Mouse (Mus musculus) intestine, embryonic 14.5 days (tissue): ENCODE data around the gene Papola. TPM values are rescaled to one million over a fixed set of nuclear protein-coding genes. Genes with fewer than 3 reads are reported as not detected.

Source experiments
- ATAC-seq: fragments of 200-750 bp; cut with Nextera tagmentation; replicated peaks from 2 replicates; pipeline ENCODE4 v1.8.0; 2017; ENCODE audit warnings: low read depth, moderate number of reproducible peaks, moderate TSS enrichment, moderate library complexity; ENCODE audit not compliant: low FRiP score, low TSS enrichment
- DNase-seq: peaks from one replicate; pipeline ENCODE4 v3.0.0-alpha.2; 2018; ENCODE audit warnings: low spot score
- H3K27ac ChIP-seq: fragments of 300-500 bp; sonication (generic); 2 replicates; pipeline ENCODE4 v1.5.1; 2014; ENCODE audit warnings: low read depth, mild to moderate bottlenecking, control low read depth
- H3K27me3 ChIP-seq: fragments of 300-500 bp; sonication (generic); replicated peaks from 2 replicates; pipeline ENCODE4 v1.6.1; 2014; ENCODE audit warnings: low read length, control low read depth; ENCODE audit not compliant: control insufficient read depth, insufficient read depth
- H3K36me3 ChIP-seq: fragments of 300-500 bp; sonication (generic); 2 replicates; pipeline ENCODE4 v1.6.1; 2014; ENCODE audit warnings: low read length, control low read depth; ENCODE audit not compliant: control insufficient read depth, insufficient read depth
- H3K4me1 ChIP-seq: fragments of 300-500 bp; sonication (generic); replicated peaks from 2 replicates; pipeline ENCODE4 v1.6.1; 2014; ENCODE audit warnings: low read length, control low read depth, mixed read lengths; ENCODE audit not compliant: control insufficient read depth, insufficient read depth
- H3K4me2 ChIP-seq: fragments of 300-500 bp; sonication (generic); 2 replicates; pipeline ENCODE4 v1.6.1; 2014; ENCODE audit warnings: low read length
- H3K4me3 ChIP-seq: fragments of 300-500 bp; sonication (generic); 2 replicates; pipeline ENCODE4 v1.5.1; 2014; ENCODE audit warnings: low read depth, low read length, control low read depth, mixed read lengths
- H3K9ac ChIP-seq: fragments of 300-500 bp; sonication (generic); 2 replicates; pipeline ENCODE4 v1.6.1; 2014; ENCODE audit warnings: mild to moderate bottlenecking, low read length
- H3K9me3 ChIP-seq: fragments of 300-500 bp; sonication (generic); 2 replicates; pipeline ENCODE4 v1.6.1; 2016; ENCODE audit warnings: low read length, control low read depth; ENCODE audit not compliant: control insufficient read depth
- WGBS: fragments of 180-500 bp; shearing (Covaris S2); extraction: QIAGEN DNeasy Blood & Tissue Kit; methylation state at CpG from one replicate; pipeline ENCODE4 v1.1.7; 2014; 5-methylcytosine and 5-hydroxymethylcytosine counted together
- polyA plus RNA-seq: library from polyadenylated mRNA; unstranded; fragments of >200 nt; fragmentation: Nextera tagmentation; extraction: Ambion mirVana; gene quantifications from 2 replicates; pipeline ENCODE4 v1.2.1, GENCODE M21; 2014

Gene Papola
- polyA plus RNA-seq, 1 experiment from 2014 or later = 179 TPM

DNA sequence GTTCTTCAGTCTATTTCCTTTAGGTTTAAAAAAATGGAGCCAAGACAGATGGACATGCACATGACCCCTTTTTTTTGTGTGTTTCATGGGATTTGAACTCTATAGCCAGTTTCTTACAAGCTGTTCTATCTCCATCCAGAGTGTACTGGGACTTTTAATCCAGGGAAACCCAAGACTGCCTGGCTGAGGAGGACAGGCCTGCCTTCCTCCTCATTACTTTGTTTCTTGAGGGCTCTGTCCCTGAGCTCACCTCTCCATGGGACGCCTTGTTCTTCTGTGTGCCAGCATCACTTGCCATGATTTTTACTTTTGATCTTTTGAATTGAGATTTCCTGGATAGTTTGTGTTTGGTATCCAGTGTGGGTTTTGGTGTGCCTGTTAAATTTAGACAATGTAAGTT is 1.6 kb downstream of the Papola start:
- 57% methylated on average over 1 of the region's 1 CpGs for WGBS
- Histone ChIP-seq H3K27ac (no peak overlapping the region), H3K36me3 (peaks cover 4% of the 10 kb centered on the region; the same call in 1 of the 2 replicates)

DNA sequence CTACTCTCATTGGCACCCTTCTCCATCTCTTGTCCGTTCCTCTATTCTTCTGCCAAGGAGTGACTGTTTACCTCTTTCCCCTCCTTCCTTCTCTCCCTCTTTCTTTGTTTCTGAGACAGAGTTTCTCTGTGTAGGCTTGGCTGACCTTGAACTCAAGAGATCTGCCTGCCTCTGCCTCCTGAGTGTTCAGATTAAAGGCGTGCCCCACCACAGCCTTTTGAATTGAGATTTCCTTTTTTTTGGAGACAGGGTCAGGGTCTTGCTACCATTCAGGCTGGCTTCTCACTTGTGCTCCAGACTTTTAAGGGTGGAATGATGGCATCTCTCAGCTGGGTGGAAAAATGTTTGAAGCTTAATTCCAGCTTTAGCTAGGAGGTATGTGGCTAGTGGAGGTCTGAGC is 3.1 kb downstream of the Papola start:
- no peaks in the 10 kb centered on the region for H3K9me3 ChIP-seq
- H3K4me2 ChIP-seq = no peak overlapping the region
- H3K27ac ChIP-seq = no peak overlapping the region
- 93% methylated on average over 2 of the region's 2 CpGs for WGBS
- H3K4me1 ChIP-seq = peaks cover 7% of the 10 kb centered on the region; the same call in 1 of the 2 replicates
- no peaks in the 10 kb centered on the region for H3K27me3 ChIP-seq
- ATAC-seq = no peak
- H3K36me3 ChIP-seq = peaks cover 4% of the 10 kb centered on the region; the same call in 1 of the 2 replicates
- H3K9ac ChIP-seq = no peak overlapping the region
- H3K4me3 ChIP-seq = no peak overlapping the region
- no peak for DNase-seq

More for the DNA sequence above, 1.6 kb downstream of the Papola start:
- H3K4me3 ChIP-seq = peak overlapping the region; percentile 89
- H3K4me1 ChIP-seq = peaks cover 7% of the 10 kb centered on the region; the same call in 1 of the 2 replicates
- H3K9ac ChIP-seq = peak overlapping the region; percentile 94
- ATAC-seq (no peak), DNase-seq (no peak)
- no peaks in the 10 kb centered on the region for H3K27me3 ChIP-seq
- H3K4me2 ChIP-seq = peak overlapping the region; percentile 73
- H3K9me3 ChIP-seq = no peaks in the 10 kb centered on the region

DNA sequence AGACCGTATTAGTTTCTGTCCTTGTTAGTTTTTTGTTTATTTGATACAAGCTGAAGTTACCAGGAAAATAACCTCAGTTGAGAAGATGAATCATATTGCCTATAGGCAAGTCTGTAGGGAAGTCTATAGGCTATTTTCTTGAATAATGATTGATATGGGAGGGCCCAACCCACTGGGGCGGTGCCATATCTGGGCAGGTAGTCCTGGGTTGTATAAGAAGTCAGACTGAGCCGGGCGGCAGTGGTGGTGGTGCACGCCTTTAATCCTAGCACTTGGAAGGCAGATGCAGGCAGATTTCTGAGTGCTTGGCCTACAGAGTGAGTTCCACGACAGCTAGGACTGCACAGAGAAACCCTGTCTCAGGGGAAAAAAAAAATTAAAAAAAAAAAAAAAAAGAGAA is 5.4 kb downstream of the Papola start:
- Histone ChIP-seq H3K9ac (no peak overlapping the region), H3K27me3 (no peaks in the 10 kb centered on the region), H3K9me3 (no peaks in the 10 kb centered on the region), H3K27ac (no peak overlapping the region), H3K4me1 (peaks cover 7% of the 10 kb centered on the region; the same call in 1 of the 2 replicates), H3K4me2 (no peak overlapping the region), H3K4me3 (no peak overlapping the region), H3K36me3 (peaks cover 4% of the 10 kb centered on the region; the same call in 1 of the 2 replicates)
- DNase-seq (no peak), ATAC-seq (no peak)
- WGBS = 86% methylated on average over 6 of the region's 6 CpGs

DNA sequence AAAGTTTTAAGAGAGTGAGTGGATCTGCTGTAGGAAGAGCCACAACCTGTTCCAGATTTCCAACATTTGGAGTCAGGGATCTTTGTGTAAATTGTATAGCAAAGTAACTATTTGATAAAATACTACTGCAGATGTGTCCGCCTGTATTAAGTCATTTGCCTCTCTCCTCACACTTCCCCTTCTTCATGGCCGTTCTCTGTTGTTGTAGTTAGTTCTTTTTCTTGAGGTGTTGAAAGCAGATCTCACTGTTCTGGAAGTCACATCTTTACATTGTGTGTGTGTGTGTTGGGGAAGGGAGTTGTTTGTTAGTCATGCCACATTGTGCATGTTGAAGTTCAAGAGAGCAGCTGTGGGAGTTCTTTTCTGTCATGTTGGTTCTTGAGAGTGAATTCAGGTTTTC is 10.4 kb downstream of the Papola start:
- H3K27ac ChIP-seq = no peak overlapping the region
- WGBS = 85% methylated on average over 2 of the region's 2 CpGs
- DNase-seq = no peak
- no peak overlapping the region for H3K9ac ChIP-seq
- ATAC-seq = no peak
- H3K27me3 ChIP-seq = no peaks in the 10 kb centered on the region
- H3K4me3 ChIP-seq = no peak overlapping the region
- no peak overlapping the region for H3K4me2 ChIP-seq
- H3K9me3 ChIP-seq = no peaks in the 10 kb centered on the region
- H3K4me1 ChIP-seq = no peaks in the 10 kb centered on the region
- H3K36me3 ChIP-seq = peaks cover 8% of the 10 kb centered on the region

DNA sequence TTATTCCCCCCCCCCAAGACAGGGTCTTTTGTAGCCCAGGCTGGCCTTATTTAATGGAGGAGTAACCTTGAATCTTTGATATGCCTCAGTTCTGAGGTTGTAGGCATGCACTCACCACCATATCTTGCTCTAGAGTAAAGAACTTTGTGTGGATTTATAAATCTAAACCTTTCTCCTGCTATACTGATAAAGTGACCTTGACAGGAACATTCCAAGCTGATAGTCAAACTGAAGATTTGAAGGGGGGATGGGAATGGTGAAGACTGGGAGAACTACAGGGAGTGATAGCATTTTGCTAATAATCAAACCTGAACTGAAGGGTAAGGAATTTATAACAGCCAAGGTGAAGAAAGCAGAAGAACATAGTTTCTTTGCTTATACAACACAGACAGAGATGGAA is 13.5 kb downstream of the Papola start:
- no peaks in the 10 kb centered on the region for H3K4me1 ChIP-seq
- no peak overlapping the region for H3K27ac ChIP-seq
- H3K9me3 ChIP-seq = no peaks in the 10 kb centered on the region
- no peaks in the 10 kb centered on the region for H3K27me3 ChIP-seq
- no peak for DNase-seq
- H3K4me2 ChIP-seq = no peak overlapping the region
- H3K36me3 ChIP-seq = peaks cover 34% of the 10 kb centered on the region
- ATAC-seq = 0 out of 2 replicates have a peak, but pooled peaks have one; percentile 9
- no peak overlapping the region for H3K4me3 ChIP-seq
- no peak overlapping the region for H3K9ac ChIP-seq

DNA sequence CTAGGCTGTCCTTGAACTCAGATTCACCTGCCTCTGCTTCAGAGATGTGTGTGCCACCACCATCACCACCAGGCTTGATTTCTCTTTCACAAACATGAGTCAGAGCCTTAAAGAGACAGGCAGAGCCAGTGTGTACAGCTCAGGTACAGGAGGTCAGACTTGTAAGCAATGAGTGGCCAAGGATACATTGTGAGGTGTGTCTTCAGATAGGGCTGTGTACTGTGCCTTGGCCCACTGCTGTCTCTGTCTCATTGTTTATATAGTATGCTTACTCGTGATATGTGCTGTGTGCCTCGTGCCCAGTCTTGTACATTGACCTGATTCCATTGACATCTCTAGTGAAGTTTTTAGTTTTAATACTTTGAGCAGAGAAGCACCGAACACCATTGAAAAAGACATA is 21.3 kb downstream of the Papola start:
- Histone ChIP-seq H3K4me3 (no peak overlapping the region), H3K4me1 (no peaks in the 10 kb centered on the region), H3K4me2 (no peak overlapping the region), H3K27ac (no peak overlapping the region), H3K36me3 (peaks cover 90% of the 10 kb centered on the region), H3K9ac (no peak overlapping the region), H3K27me3 (no peaks in the 10 kb centered on the region), H3K9me3 (no peaks in the 10 kb centered on the region)
- no peak for ATAC-seq
- no peak for DNase-seq
- WGBS = 83% methylated on average over 3 of the region's 3 CpGs

DNA sequence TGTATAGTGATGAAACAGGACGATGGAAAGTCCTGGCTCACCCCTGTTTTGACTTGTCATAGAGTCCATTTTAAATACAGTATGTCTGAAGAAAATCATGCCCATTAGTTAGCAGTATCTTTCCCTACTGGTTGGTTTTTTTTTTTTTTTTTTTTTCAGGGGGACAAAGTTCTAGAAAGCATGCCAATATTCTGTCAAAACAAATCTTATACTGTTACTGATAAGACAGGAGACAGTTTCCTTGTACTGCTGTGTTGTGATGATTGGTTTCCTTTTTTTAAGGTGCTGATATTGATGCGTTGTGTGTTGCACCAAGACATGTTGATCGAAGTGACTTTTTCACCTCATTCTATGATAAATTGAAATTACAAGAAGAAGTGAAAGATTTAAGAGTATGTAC is 21.7 kb downstream of the Papola start:
- DNase-seq (no peak), ATAC-seq (no peak)
- Histone ChIP-seq H3K27ac (no peak overlapping the region), H3K4me2 (no peak overlapping the region), H3K9me3 (no peaks in the 10 kb centered on the region), H3K27me3 (no peaks in the 10 kb centered on the region), H3K4me3 (no peak overlapping the region), H3K36me3 (peaks cover 90% of the 10 kb centered on the region), H3K9ac (no peak overlapping the region), H3K4me1 (no peaks in the 10 kb centered on the region)
- 94% methylated on average over 3 of the region's 3 CpGs for WGBS

DNA sequence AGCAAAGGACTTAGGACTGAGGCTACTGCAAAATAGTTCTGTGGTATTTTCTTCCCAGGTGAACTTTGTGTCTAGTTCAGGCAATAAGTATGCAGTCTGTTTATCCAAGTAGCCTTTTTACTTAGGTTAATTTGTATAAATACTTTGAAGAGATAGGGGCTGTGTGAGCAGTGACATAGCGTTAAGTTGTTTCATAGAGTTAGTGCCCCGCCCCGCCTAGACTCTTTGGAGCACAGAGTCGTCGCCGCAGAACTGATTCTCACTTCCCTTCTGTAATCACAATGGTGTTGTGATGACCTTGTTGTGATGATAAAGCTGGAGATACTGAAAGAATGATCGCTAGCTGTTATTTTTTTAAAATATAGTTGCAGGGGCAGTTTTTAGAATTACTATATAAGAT is 22.9 kb downstream of the Papola start:
- Histone ChIP-seq H3K4me3 (no peak overlapping the region), H3K36me3 (peaks cover 90% of the 10 kb centered on the region), H3K27me3 (no peaks in the 10 kb centered on the region), H3K9ac (no peak overlapping the region), H3K9me3 (no peaks in the 10 kb centered on the region), H3K4me1 (no peaks in the 10 kb centered on the region), H3K4me2 (no peak overlapping the region), H3K27ac (no peak overlapping the region)
- WGBS = 88% methylated on average over 7 of the region's 7 CpGs
- DNase-seq = no peak
- no peak for ATAC-seq

DNA sequence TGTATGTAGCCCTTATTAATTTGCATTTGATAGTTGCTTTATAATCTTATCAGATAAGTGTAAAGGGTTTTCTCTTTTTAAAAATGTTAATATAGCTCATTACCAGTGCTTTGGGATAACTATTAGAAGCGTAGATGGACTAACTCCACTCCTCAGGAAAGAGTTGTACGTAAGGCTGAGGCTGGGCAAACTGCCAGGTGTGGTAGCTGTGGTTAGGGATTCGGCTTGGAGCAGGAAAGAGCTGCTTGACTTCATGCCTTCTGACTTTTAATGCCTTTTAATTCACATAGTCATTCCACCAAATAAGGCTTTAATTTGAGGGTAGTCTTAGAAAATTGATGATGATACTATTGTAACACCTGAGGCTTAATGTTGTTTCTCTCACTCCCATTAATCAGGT is 24.5 kb downstream of the Papola start:
- Histone ChIP-seq H3K9me3 (no peaks in the 10 kb centered on the region), H3K4me2 (no peak overlapping the region), H3K36me3 (peaks cover 98% of the 10 kb centered on the region), H3K4me3 (no peak overlapping the region), H3K27me3 (no peaks in the 10 kb centered on the region), H3K27ac (no peak overlapping the region), H3K9ac (no peak overlapping the region), H3K4me1 (no peaks in the 10 kb centered on the region)
- DNase-seq (no peak), ATAC-seq (no peak)
- 68% methylated on average over 3 of the region's 3 CpGs for WGBS
